Mouse (Mus musculus) frontal cortex, adult 2 months (tissue): ENCODE data around the gene Alk. TPM values are rescaled to one million over a fixed set of nuclear protein-coding genes. Genes with fewer than 3 reads are reported as not detected.

ENCODE experiments used
- DNase-seq, 2 experiments: peaks; one replicate each; pipeline ENCODE4 v3.0.0; 2022; ENCODE audit warnings: low spot score in 1 of 2; ENCODE audit errors: extremely low spot score in 1 of 2
- polyA plus RNA-seq: library from polyadenylated mRNA; depleted of rRNA; stranded (reverse); fragments of >200 nt; gene quantifications from 2 replicates; pipeline ENCODE4 v1.2.3, GENCODE M21; 2012

Gene Alk
- polyA plus RNA-seq, 1 experiment, result 3.7 TPM

DNA sequence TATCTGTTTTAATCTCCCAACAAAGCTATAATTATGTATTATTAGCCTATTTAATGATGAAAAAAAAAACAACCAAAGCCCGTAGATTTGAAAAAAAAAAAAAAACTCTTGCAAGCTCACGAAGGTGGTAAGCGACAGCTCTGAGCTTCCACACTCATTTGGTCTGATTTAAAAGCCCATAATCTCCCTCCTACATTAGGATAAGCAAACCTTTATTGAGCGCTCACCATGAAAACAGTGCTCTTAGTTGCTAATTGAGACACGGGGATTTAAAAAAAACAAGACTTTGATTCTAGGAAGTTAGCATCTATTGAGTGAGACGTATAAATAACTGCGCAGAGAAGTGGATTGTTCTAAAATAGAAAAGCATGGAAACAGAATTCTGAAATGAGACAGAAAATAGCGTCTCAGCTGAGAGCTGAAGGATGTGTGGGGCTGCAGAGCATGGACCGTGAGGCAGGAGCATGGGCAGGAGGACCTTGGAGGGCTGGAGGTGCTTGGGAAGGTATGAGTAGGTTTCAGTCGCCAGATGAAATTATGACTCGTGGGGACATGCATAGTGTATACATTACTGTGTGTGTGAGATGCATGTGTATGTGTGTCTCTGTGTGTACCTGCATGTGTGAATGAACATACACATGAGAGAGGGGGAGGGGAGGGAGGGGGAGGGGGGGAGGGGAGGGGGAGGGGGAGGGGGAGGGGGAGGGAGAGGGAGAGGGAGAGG, 560.6 kb downstream of the Alk start:
- DNase-seq, result peak in 1 of 2 experiments; percentile 29

DNA sequence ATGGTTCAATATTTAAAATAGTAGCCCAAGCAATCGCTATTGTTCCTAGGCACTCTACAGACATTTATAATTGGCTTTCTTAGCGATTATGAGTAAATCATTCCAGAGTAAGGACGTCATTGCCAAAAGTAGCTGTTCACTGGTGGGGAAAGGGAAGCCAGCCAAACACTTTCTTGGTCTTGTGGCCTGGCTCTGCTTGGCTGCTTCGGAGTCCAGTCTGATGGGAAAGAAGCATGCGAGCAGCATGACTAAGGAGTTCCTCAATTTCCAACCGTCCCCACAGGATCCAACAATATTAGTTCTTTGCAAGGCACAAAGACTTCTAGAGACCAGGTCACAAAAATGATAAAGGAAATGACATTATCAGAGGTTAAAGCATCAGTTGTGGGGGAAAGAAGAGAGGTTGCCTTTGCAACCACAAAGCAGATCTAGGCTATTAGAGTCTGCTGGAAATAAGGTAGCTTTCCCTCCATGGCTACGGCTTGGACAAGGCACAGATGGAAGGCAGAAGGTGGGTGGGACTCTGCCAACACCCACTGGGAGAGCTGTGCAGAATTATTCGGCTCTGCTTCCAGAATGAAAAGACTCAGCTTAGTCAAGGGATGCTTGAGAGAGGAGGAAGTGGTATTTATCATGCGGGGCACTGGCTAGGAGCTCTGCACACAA, 561.3 kb downstream of the Alk start:
- DNase-seq, result peak; percentile 79 to 85

DNA sequence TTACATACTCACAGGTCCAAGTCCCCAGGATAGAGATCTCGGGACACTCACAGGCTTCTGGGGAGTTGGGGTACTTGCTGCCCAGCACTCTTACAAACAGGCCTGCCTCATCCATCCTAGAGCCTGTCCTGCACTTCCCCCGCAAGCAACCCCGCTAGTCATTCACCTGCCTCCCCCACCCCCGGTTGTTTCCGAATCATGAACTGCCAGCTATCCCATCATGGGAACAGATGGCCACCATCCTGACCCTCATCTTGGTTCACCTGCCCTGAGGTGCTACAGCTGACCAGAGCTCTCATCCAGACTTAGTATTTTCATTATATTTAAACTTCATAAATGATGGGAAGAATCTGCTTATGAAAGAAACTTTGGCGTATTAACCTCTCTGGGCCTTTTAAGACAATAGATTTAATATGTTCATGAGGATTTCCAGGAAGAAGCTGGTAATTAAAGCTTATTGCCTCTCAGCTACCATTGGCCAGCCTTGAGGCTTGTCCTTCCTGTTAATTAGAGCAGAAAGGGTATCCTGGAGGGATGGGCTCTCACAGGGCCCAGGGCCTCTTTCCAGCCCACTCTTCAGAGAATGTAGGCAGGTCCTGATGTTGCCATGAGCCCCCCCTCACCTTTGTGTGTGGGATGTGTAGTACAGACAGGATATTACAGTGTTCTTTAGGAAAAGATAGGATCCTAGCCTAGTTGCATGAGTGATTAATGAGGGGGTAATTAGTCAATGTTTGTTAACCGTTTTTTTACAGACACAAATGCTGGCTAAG, 565.1 kb downstream of the Alk start:
- DNase-seq, result no peak

- no peak for DNase-seq
Observed at GRCm38 (mm10) chr17:72038371-72038770, 566.1 kb downstream of the Alk start.

DNA sequence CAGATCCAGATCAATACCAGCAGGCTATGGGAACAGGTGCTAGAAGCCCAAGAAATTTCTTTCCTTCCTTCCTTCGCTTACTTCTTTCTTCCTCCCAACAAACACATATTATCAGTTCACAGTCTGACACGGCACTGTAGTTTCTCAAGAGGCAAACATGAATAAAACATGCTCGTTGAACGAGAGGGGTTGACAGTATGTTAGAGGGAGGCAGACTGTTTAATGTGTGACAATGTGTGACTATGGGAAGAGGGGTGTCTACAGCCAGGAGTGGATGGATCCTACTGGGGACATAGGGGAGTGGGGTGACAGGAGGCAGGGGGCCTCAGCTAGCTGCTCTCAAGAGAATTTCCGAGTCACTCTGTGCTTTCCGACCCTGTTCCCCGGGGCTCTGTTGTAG, 573.8 kb downstream of the Alk start:
- DNase-seq, result no peak

DNA sequence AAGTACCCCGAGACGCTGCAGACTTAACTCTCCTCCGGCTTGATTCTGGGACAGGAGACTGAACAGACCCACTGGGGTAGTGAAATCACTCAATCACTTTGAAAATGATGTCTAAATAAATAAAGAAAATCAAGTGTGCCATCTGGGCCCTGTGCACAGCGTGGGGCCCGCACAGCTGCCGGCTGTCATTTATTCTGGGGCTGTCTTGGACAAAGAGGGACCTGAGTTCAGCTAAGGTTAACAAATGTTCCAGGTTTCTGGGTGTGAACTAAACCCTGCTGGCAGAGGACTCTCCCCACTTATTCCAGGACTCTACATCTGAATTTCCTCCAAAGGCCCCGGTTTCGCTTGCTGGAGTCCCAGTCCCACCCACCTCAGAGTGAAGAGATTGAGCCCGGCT, 581.1 kb downstream of the Alk start:
- DNase-seq, result no peak

DNA sequence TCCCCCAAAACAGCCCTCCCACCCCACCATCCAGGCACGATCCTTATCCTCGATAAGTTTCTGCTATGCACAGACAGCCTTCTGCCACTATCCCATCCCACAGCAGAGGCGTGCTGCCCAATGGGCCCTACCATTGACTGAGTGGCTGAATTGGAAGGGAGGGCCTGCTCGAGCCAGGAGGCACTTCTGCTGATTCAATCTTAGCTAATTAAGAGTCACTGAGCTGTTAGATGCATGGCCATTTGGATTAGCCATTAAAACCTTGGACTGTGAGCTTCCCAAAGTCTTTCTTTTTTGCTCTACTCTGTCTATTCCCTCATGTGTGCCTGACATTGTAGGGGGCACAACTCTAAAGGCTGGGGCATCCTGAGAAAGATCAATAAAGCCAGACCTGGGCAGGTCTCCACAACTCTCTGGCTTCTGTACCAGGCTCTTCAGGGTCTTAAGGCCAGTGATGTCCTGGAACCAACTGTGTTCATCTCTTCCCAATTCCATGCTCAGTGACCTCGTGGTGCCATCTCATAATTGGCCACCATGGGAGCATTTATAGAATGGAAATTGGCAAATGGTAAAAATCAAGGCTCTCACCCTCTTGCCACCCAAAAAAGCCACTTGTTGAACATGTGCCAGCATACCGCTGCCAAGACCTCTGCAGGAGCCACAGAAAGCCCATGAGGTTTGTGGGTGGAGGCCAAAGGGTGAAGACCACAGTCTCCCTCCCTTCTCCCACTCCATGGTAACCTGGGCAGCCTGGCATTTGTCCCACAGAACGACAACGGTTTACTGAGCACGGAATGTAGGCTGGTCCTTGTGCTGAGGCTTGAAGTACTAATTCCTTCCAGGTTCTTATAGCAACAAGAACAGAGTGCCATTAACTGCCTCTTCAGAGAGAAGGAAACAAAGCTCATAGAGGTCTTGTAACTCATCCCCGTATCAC, 582.4 kb downstream of the Alk start:
- no peak for DNase-seq

DNA sequence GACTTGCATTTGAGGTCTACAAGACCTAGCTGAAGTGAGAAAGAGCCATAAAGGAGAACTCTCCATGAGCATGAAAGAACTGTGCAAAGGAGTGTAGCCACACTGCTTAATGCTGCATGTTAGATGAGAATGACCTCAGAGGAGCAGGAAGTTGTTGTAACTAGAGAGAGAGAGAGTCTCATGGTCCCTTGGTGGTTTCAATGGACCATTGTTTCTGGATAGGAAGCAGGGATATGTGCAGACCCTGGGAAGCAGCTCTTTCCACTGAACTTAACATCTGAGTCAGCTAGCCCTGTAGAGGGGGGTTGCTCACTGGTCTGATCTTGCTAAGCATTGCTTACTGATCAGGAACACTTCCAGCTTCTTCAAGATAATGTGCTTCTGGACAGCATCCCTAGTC, 587.1 kb downstream of the Alk start:
- DNase-seq, result no peak

GRCm38 (mm10) chr17:72015253-72015652, 589.2 kb downstream of the Alk start:
- DNase-seq, result no peak

DNA sequence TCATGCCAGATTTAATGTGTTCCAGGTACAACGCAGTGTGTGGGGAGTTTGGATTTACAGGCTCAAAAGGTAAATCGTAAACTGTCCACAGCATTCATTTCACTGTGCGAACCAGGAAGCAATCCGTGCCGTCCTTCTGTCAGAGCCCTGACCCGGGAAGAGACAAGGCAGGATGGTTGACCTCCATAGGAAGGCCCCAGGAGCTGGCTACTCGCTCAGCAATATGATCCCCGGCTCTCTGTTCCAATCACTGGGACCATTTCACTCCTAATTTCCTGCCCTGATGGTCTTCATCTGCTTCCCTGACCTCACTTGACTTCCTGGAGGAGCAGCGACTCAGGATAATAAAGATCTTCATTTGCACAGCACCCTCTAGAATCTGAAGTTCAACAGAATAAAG, 591.7 kb downstream of the Alk start:
- DNase-seq, result no peak

GRCm38 (mm10) chr17:72009836-72010235, 594.6 kb downstream of the Alk start:
- no peak for DNase-seq

DNA sequence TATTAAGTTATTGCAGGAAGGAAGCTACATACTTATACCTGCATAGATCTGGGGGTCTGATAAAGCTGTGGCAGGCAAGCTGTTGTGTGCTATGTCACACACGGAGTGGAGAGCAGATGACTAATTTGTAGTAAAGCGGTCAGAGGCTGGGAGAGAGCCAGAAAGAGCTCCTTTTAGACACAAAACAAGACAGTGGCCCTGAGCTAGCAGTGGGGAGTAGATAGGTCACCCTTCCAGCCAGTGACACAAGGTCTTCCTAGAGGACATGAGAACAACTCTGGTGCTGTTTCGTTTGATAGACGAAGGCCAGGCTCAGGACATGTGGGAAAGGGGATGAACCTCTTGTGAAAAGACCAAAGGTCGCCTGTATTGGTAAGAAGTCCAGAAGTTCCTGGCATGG, 596.0 kb downstream of the Alk start:
- DNase-seq, result no peak

GRCm38 (mm10) chr17:72005365-72005764, 599.1 kb downstream of the Alk start:
- no peak for DNase-seq

- DNase-seq, result no peak
Observed at GRCm38 (mm10) chr17:71999527-72000482, 604.6 kb downstream of the Alk start.

DNA sequence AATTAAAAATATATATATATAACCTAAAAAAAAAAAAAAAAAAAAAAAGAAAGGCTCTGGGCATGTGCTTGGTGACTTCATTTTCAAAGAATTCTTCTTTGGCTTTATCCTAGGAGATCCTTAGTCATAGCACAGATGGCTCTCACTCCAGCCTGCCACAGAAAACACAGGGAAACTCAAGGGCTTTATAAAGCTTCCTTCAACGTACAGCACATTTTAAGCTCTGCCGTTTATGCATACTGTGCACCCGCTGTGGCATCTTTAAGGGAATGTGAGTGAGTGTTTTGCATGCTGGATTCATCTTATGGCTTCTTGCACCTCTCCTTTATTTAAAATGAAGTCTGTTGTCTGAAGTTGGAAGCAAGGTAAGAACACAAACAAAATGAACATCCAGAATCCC, 606.7 kb downstream of the Alk start:
- DNase-seq, result peak; percentile 56 to 79

- DNase-seq, result no peak
Observed at GRCm38 (mm10) chr17:71995539-71995938, 608.9 kb downstream of the Alk start.

GRCm38 (mm10) chr17:71994144-71994543, 610.3 kb downstream of the Alk start:
- DNase-seq, result no peak

DNA sequence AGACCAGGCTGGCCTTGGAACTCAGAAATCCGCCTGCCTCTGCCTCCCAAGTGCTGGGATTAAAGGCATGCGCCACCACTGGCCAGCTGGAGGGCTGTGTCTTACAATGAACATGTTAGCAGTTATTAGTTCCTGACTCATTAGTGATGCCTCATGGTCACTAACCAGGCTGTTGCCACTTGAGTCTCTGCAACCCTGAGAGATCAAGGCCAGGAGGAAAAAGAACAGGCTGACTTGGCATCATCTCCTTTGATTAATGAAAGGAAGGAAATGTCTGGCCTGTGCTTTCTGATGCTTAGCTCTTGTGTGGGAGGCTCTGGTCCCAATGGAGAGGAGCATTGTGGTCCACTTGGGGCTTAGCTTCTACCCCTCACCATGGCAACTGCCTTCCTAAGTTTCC, 611.4 kb downstream of the Alk start:
- DNase-seq, result no peak

GRCm38 (mm10) chr17:71991260-71991659, 613.2 kb downstream of the Alk start:
- DNase-seq, result no peak
